Mouse (Mus musculus) embryonic fibroblast, embryonic 13.5 days (primary cell): ENCODE measurements around the gene Gm17657.

Experiments
- CTCF ChIP-seq: IDR thresholded peaks from 2 replicates; pipeline ENCODE4 v1.5.1; 2011; ENCODE audit warnings: mild to moderate bottlenecking, control low read depth, low read length, moderate library complexity, borderline replicate concordance; ENCODE audit not compliant: insufficient read depth
- POLR2A ChIP-seq: IDR thresholded peaks from 2 replicates; pipeline ENCODE4 v1.6.1; 2011; ENCODE audit warnings: low read depth, mild to moderate bottlenecking, control low read depth, low read length, moderate library complexity

- TF ChIP-seq POLR2A, result no peak
- no peak for TF ChIP-seq CTCF
Observed at GRCm38 (mm10) chr17:29545241-29545640, 4.2 kb downstream of the Gm17657 start.
